Mouse (Mus musculus) embryo, embryonic 10 days (tissue): Measurements from ENCODE around the gene Ces1g.
A peak's percentile ranks its signal among the peaks of the same experiment; 100 is the strongest.

Source experiments
- DNase-seq: peaks from one replicate; pipeline ENCODE4 v3.0.0-alpha.2; 2015; ENCODE audit warnings: low spot score

The Ces1g gene

GRCm38 (mm10) chr8:93337207-93337606 is at the start of gene Ces1g:
TSS of gene Ces1g (minus strand) at chr8:93337308.
- no peak for DNase-seq

- DNase-seq: no peak
Observed at GRCm38 (mm10) chr8:93379625-93380024, 42.5 kb upstream of the Ces1g start, which contains the start of gene Ces1h. TSS of gene Ces1h (minus strand) at chr8:93379725.

- no peak for DNase-seq
Observed at GRCm38 (mm10) chr8:93369481-93369880, 32.4 kb upstream of the Ces1g start.

- DNase-seq: peak; percentile 64
Observed at GRCm38 (mm10) chr8:93360113-93360512, 23.0 kb upstream of the Ces1g start.

GRCm38 (mm10) chr8:93339531-93339930 is 2.4 kb upstream of the Ces1g start:
- no peak for DNase-seq

- DNase-seq: no peak
Observed at GRCm38 (mm10) chr8:93332703-93333102, 4.4 kb downstream of the Ces1g start.

- DNase-seq: no peak
Observed at GRCm38 (mm10) chr8:93331151-93331550, 6.0 kb downstream of the Ces1g start.

GRCm38 (mm10) chr8:93325123-93325522 is 12.0 kb downstream of the Ces1g start:
- no peak for DNase-seq

GRCm38 (mm10) chr8:93317031-93317430 is 20.1 kb downstream of the Ces1g start:
- no peak for DNase-seq

GRCm38 (mm10) chr8:93315557-93315956 is 21.6 kb downstream of the Ces1g start:
- no peak for DNase-seq

- DNase-seq: no peak
Observed at GRCm38 (mm10) chr8:93283896-93284295, 53.2 kb downstream of the Ces1g start.

- no peak for DNase-seq
Observed at GRCm38 (mm10) chr8:93282349-93282748, 54.8 kb downstream of the Ces1g start.

GRCm38 (mm10) chr8:93279556-93279955 is 57.6 kb downstream of the Ces1g start, which contains the start of gene Ces1f:
TSS of gene Ces1f (minus strand) at chr8:93279747.
- no peak for DNase-seq

- no peak for DNase-seq
Observed at GRCm38 (mm10) chr8:93278176-93278805, 58.8 kb downstream of the Ces1g start.

- DNase-seq: no peak
Observed at GRCm38 (mm10) chr8:93274609-93275008, 62.5 kb downstream of the Ces1g start.

- DNase-seq: no peak
Observed at GRCm38 (mm10) chr8:93273321-93273720, 63.8 kb downstream of the Ces1g start.

- DNase-seq: no peak
Observed at GRCm38 (mm10) chr8:93272686-93273085, 64.4 kb downstream of the Ces1g start.

GRCm38 (mm10) chr8:93261436-93261835 is 75.7 kb downstream of the Ces1g start:
- no peak for DNase-seq

GRCm38 (mm10) chr8:93252400-93252925 is 84.6 kb downstream of the Ces1g start:
- DNase-seq: no peak
